Mouse (Mus musculus) forebrain, embryonic 15.5 days (tissue): ENCODE measurements around the gene Lmo3. TPM values are rescaled to one million over a fixed set of nuclear protein-coding genes. Genes with fewer than 3 reads are reported as not detected.
A peak's percentile ranks its signal among the peaks of the same experiment; 100 is the strongest.

Source experiments
- ATAC-seq: fragments of 200-750 bp; cut with Nextera tagmentation; replicated peaks from 2 replicates; pipeline ENCODE4 v1.8.0; 2017; ENCODE audit warnings: mild to moderate bottlenecking, moderate TSS enrichment, moderate library complexity
- H3K27ac ChIP-seq: fragments of 300-500 bp; sonication (generic); replicated peaks from 2 replicates; pipeline ENCODE4 v1.5.1; 2015; ENCODE audit warnings: mild to moderate bottlenecking, inconsistent platforms
- H3K27me3 ChIP-seq: fragments of 300-500 bp; sonication (generic); 2 replicates; pipeline ENCODE4 v1.6.1; 2015; ENCODE audit warnings: inconsistent platforms
- H3K36me3 ChIP-seq: fragments of 300-500 bp; sonication (generic); 2 replicates; pipeline ENCODE4 v1.6.1; 2015; ENCODE audit warnings: mild to moderate bottlenecking, inconsistent platforms
- H3K4me1 ChIP-seq: fragments of 300-500 bp; sonication (generic); 2 replicates; pipeline ENCODE4 v1.6.1; 2015; ENCODE audit warnings: inconsistent platforms
- H3K4me2 ChIP-seq: fragments of 300-500 bp; sonication (generic); replicated peaks from 2 replicates; pipeline ENCODE4 v1.6.1; 2015; ENCODE audit warnings: mild to moderate bottlenecking, inconsistent platforms
- H3K4me3 ChIP-seq: fragments of 300-500 bp; sonication (generic); 2 replicates; pipeline ENCODE4 v1.5.1; 2015; ENCODE audit warnings: mild to moderate bottlenecking, inconsistent platforms
- H3K9ac ChIP-seq: fragments of 300-500 bp; sonication (generic); replicated peaks from 2 replicates; pipeline ENCODE4 v1.6.1; 2015; ENCODE audit warnings: mild to moderate bottlenecking, inconsistent platforms
- H3K9me3 ChIP-seq: fragments of 300-500 bp; sonication (generic); 2 replicates; pipeline ENCODE4 v1.6.1; 2016; ENCODE audit warnings: inconsistent platforms
- WGBS: fragments of 180-500 bp; shearing (Covaris S2); methylation state at CpG from one replicate; pipeline ENCODE4 v1.1.7; 2015; ENCODE audit warnings: mixed read lengths; 5-methylcytosine and 5-hydroxymethylcytosine counted together
- polyA plus RNA-seq: library from polyadenylated mRNA; unstranded; fragments of >200 nt; fragmentation: Nextera tagmentation; extraction: Ambion mirVana; gene quantifications from 2 replicates; pipeline ENCODE4 v1.2.1, GENCODE M21; 2015

Gene Lmo3
- polyA plus RNA-seq, 1 experiment from 2014 or later = 164 TPM

- Histone ChIP-seq H3K4me1 (no peaks in the 10 kb centered on the region), H3K4me2 (no peak overlapping the region), H3K4me3 (no peak overlapping the region), H3K9ac (no peak overlapping the region), H3K27ac (no peak overlapping the region), H3K9me3 (no peaks in the 10 kb centered on the region), H3K27me3 (no peaks in the 10 kb centered on the region), H3K36me3 (no peaks in the 10 kb centered on the region)
- 92% methylated on average over 1 of the region's 1 CpGs for WGBS
- no peak for ATAC-seq
Measured at GRCm38 (mm10) chr6:138503946-138504345, 77.8 kb downstream of the Lmo3 start.

- H3K9me3 ChIP-seq = no peaks in the 10 kb centered on the region
- H3K36me3 ChIP-seq = no peaks in the 10 kb centered on the region
- H3K4me1 ChIP-seq = no peaks in the 10 kb centered on the region
- H3K27ac ChIP-seq = no peak overlapping the region
- no peak for ATAC-seq
- no peaks in the 10 kb centered on the region for H3K27me3 ChIP-seq
- no peak overlapping the region for H3K4me3 ChIP-seq
- no peak overlapping the region for H3K9ac ChIP-seq
- H3K4me2 ChIP-seq = no peak overlapping the region
- WGBS = 46% methylated on average over 3 of the region's 3 CpGs
Measured at GRCm38 (mm10) chr6:138482834-138483233, 98.9 kb downstream of the Lmo3 start.

- Histone ChIP-seq H3K4me1 (no peaks in the 10 kb centered on the region), H3K27me3 (no peaks in the 10 kb centered on the region), H3K27ac (no peak overlapping the region), H3K9me3 (no peaks in the 10 kb centered on the region), H3K9ac (no peak overlapping the region), H3K4me3 (no peak overlapping the region), H3K4me2 (no peak overlapping the region), H3K36me3 (no peaks in the 10 kb centered on the region)
- peak; percentile 80 for ATAC-seq
- WGBS = 12% methylated on average over 5 of the region's 5 CpGs
Measured at GRCm38 (mm10) chr6:138477611-138478010, 104.2 kb downstream of the Lmo3 start.

- 85% methylated on average over 4 of the region's 4 CpGs for WGBS
- H3K27ac ChIP-seq = no peak overlapping the region
- ATAC-seq = no peak
- H3K36me3 ChIP-seq = no peaks in the 10 kb centered on the region
- H3K9me3 ChIP-seq = no peaks in the 10 kb centered on the region
- no peak overlapping the region for H3K9ac ChIP-seq
- H3K4me2 ChIP-seq = no peak overlapping the region
- H3K27me3 ChIP-seq = no peaks in the 10 kb centered on the region
- H3K4me3 ChIP-seq = no peak overlapping the region
- no peaks in the 10 kb centered on the region for H3K4me1 ChIP-seq
Measured at GRCm38 (mm10) chr6:138469204-138469603, 112.6 kb downstream of the Lmo3 start.

GRCm38 (mm10) chr6:138444515-138445048 is 137.2 kb downstream of the Lmo3 start:
- WGBS = 16% methylated on average over 3 of the region's 3 CpGs
- no peaks in the 10 kb centered on the region for H3K27me3 ChIP-seq
- H3K4me1 ChIP-seq = no peaks in the 10 kb centered on the region
- H3K36me3 ChIP-seq = no peaks in the 10 kb centered on the region
- H3K4me2 ChIP-seq = no peak overlapping the region
- H3K27ac ChIP-seq = no peak overlapping the region
- H3K9me3 ChIP-seq = no peaks in the 10 kb centered on the region
- H3K4me3 ChIP-seq = no peak overlapping the region
- ATAC-seq = no peak
- H3K9ac ChIP-seq = no peak overlapping the region

- no peak overlapping the region for H3K4me3 ChIP-seq
- H3K27me3 ChIP-seq = no peaks in the 10 kb centered on the region
- 40% methylated on average over 3 of the region's 3 CpGs for WGBS
- no peak overlapping the region for H3K4me2 ChIP-seq
- no peak overlapping the region for H3K9ac ChIP-seq
- no peak overlapping the region for H3K27ac ChIP-seq
- H3K36me3 ChIP-seq = no peaks in the 10 kb centered on the region
- ATAC-seq = no peak; the same call in 1 of the 2 replicates
- H3K4me1 ChIP-seq = peaks cover 2% of the 10 kb centered on the region; the same call in 1 of the 2 replicates
- no peaks in the 10 kb centered on the region for H3K9me3 ChIP-seq
Measured at GRCm38 (mm10) chr6:138437351-138437750, 144.4 kb downstream of the Lmo3 start.

- 55% methylated on average over 3 of the region's 3 CpGs for WGBS
- no peak overlapping the region for H3K4me3 ChIP-seq
- no peak overlapping the region for H3K9ac ChIP-seq
- H3K27me3 ChIP-seq = no peaks in the 10 kb centered on the region
- 0 out of 2 replicates have a peak, but pooled peaks have one; percentile 74 for ATAC-seq
- H3K36me3 ChIP-seq = no peaks in the 10 kb centered on the region
- peak overlapping the region; percentile 20; the same call in 1 of the 2 replicates for H3K27ac ChIP-seq
- no peaks in the 10 kb centered on the region for H3K9me3 ChIP-seq
- peaks cover 2% of the 10 kb centered on the region; the same call in 1 of the 2 replicates for H3K4me1 ChIP-seq
- no peak overlapping the region for H3K4me2 ChIP-seq
Measured at GRCm38 (mm10) chr6:138436813-138437212, 145.0 kb downstream of the Lmo3 start.

- ATAC-seq = no peak
- H3K9ac ChIP-seq = no peak overlapping the region
- 5% methylated on average over 6 of the region's 6 CpGs for WGBS
- H3K4me2 ChIP-seq = no peak overlapping the region
- H3K9me3 ChIP-seq = no peaks in the 10 kb centered on the region
- no peaks in the 10 kb centered on the region for H3K36me3 ChIP-seq
- peak overlapping the region; percentile 51 for H3K27ac ChIP-seq
- no peaks in the 10 kb centered on the region for H3K27me3 ChIP-seq
- no peak overlapping the region for H3K4me3 ChIP-seq
- H3K4me1 ChIP-seq = peaks cover 48% of the 10 kb centered on the region
Measured at GRCm38 (mm10) chr6:138427394-138427793, 154.4 kb downstream of the Lmo3 start.

- Histone ChIP-seq H3K36me3 (no peaks in the 10 kb centered on the region), H3K4me2 (peak overlapping the region; percentile 25; the same call in 1 of the 2 replicates), H3K4me1 (peaks cover 48% of the 10 kb centered on the region), H3K4me3 (no peak overlapping the region), H3K27me3 (no peaks in the 10 kb centered on the region), H3K9me3 (no peaks in the 10 kb centered on the region), H3K9ac (no peak overlapping the region), H3K27ac (peak overlapping the region; percentile 51; the same call in 1 of the 2 replicates)
- 7% methylated on average over 3 of the region's 3 CpGs for WGBS
- no peak for ATAC-seq
Measured at GRCm38 (mm10) chr6:138426894-138427293, 154.9 kb downstream of the Lmo3 start.

- H3K4me1 ChIP-seq = peaks cover 63% of the 10 kb centered on the region
- H3K9me3 ChIP-seq = no peaks in the 10 kb centered on the region
- no peak overlapping the region for H3K9ac ChIP-seq
- H3K27me3 ChIP-seq = no peaks in the 10 kb centered on the region
- no peaks in the 10 kb centered on the region for H3K36me3 ChIP-seq
- peak; percentile 52 for ATAC-seq
- peak overlapping the region; percentile 25 for H3K4me2 ChIP-seq
- 17% methylated on average over 9 of the region's 9 CpGs for WGBS
- peak overlapping the region; percentile 13 for H3K4me3 ChIP-seq
- peak overlapping the region; percentile 51 for H3K27ac ChIP-seq
Measured at GRCm38 (mm10) chr6:138424514-138425225, 157.1 kb downstream of the Lmo3 start.

- Histone ChIP-seq H3K4me1 (peaks cover 78% of the 10 kb centered on the region), H3K4me3 (peak overlapping the region; percentile 52), H3K9ac (peak overlapping the region; percentile 69), H3K27me3 (no peaks in the 10 kb centered on the region), H3K36me3 (no peaks in the 10 kb centered on the region), H3K9me3 (no peaks in the 10 kb centered on the region), H3K4me2 (peak overlapping the region; percentile 72), H3K27ac (peak overlapping the region; percentile 96)
- ATAC-seq = peak; percentile 9
- 0% methylated on average over 16 of the region's 16 CpGs for WGBS
Measured at GRCm38 (mm10) chr6:138422671-138423321, 159.0 kb downstream of the Lmo3 start.

GRCm38 (mm10) chr6:138421931-138422531 is 159.7 kb downstream of the Lmo3 start:
- Histone ChIP-seq H3K27me3 (no peaks in the 10 kb centered on the region), H3K4me3 (peak overlapping the region; percentile 52), H3K36me3 (no peaks in the 10 kb centered on the region), H3K4me1 (peaks cover 73% of the 10 kb centered on the region), H3K9ac (peak overlapping the region; percentile 69), H3K4me2 (peak overlapping the region; percentile 72), H3K9me3 (no peaks in the 10 kb centered on the region), H3K27ac (peak overlapping the region; percentile 96)
- no peak for ATAC-seq
- under 1% methylated on average over 24 of the region's 24 CpGs for WGBS
